Mouse (Mus musculus) spleen, adult 2 months (tissue): ENCODE data around the gene A930002H24Rik. TPM values are rescaled to one million over a fixed set of nuclear protein-coding genes. Genes with fewer than 3 reads are reported as not detected.

Source experiments
- DNase-seq, 2 experiments: peaks; one replicate each; pipeline versions ENCODE4 v3.0.0 to v3.0.0-alpha.2; 2012 to 2021; ENCODE audit warnings: low spot score in 2 of 2, low read depth in 1 of 2
- H3K27ac ChIP-seq: fragments of 200-500 bp; 2 replicates; pipeline ENCODE4 v1.5.1; 2012; ENCODE audit warnings: low read length, inconsistent platforms; ENCODE audit not compliant: insufficient read depth
- H3K27me3 ChIP-seq: fragments of 200-500 bp; 2 replicates; pipeline ENCODE4 v1.6.1; 2012; ENCODE audit warnings: mild to moderate bottlenecking, moderate library complexity, low read length, inconsistent platforms; ENCODE audit not compliant: control insufficient read depth, insufficient read depth
- H3K36me3 ChIP-seq: fragments of 200-500 bp; 2 replicates; pipeline ENCODE4 v1.6.1; 2012; ENCODE audit warnings: mild to moderate bottlenecking, low read length, inconsistent platforms; ENCODE audit not compliant: control insufficient read depth, insufficient read depth
- H3K4me1 ChIP-seq: fragments of 200-500 bp; 2 replicates; pipeline ENCODE4 v1.6.1; 2011; ENCODE audit warnings: inconsistent platforms; ENCODE audit not compliant: control insufficient read depth, insufficient read depth, insufficient read length
- H3K4me3 ChIP-seq: fragments of 200-500 bp; 2 replicates; pipeline ENCODE4 v1.5.1; 2011; ENCODE audit warnings: mild to moderate bottlenecking, inconsistent platforms; ENCODE audit not compliant: insufficient read depth, insufficient read length; ENCODE audit errors: extremely low read depth
- CTCF ChIP-seq: fragments of 200-500 bp; IDR thresholded peaks from 2 replicates; pipeline ENCODE4 v1.5.1; 2011; ENCODE audit warnings: mild to moderate bottlenecking, inconsistent platforms; ENCODE audit not compliant: insufficient read depth, insufficient read length, insufficient replicate concordance; ENCODE audit errors: extremely low read depth
- POLR2A ChIP-seq: fragments of 200-500 bp; IDR thresholded peaks from 2 replicates; pipeline ENCODE4 v1.6.1; 2011; ENCODE audit warnings: low read depth, low read length, inconsistent platforms
- WGBS: fragments of 180-500 bp; shearing (Covaris S2); methylation state at CpG from one replicate; pipeline ENCODE4 v1.1.7; 2018; 5-methylcytosine and 5-hydroxymethylcytosine counted together
- polyA plus RNA-seq: library from polyadenylated mRNA; depleted of rRNA; stranded (reverse); fragments of >200 nt; gene quantifications from 2 replicates; pipeline ENCODE4 v1.2.3, GENCODE M21; 2012; rRNA removed

The A930002H24Rik gene
- polyA plus RNA-seq, 1 experiment = 0.43 TPM

DNA sequence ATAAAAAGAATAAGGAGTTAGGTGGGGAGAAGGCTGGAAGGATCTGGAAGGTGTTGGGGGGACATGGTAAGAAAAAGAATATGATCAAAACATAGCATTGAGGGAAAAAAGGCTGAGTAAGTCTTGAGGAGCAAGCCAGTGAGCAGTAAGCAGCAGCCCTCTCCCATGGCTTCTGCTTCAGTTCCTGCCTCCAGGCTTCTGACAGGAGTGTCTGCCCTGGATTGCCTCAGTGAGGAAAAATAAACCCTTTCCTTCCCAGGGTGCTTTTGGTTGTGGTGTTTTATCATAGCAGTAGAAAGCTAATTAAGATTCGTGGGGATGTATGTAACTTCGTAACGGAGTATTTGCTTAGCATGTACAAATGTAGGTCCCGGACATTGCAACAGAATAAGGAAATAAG, 39.5 kb downstream of the A930002H24Rik start:
- 93% methylated on average over 4 of the region's 4 CpGs for WGBS
- Histone ChIP-seq H3K27me3 (no peaks in the 10 kb centered on the region), H3K4me3 (no peak overlapping the region), H3K36me3 (no peaks in the 10 kb centered on the region), H3K27ac (no peak overlapping the region), H3K4me1 (no peaks in the 10 kb centered on the region)
- TF ChIP-seq POLR2A = no peak
- TF ChIP-seq CTCF = no peak
- DNase-seq = no peak

- Histone ChIP-seq H3K4me3 (no peak overlapping the region), H3K36me3 (no peaks in the 10 kb centered on the region), H3K27ac (no peak overlapping the region), H3K4me1 (no peaks in the 10 kb centered on the region), H3K27me3 (no peaks in the 10 kb centered on the region)
- TF ChIP-seq POLR2A (no peak), CTCF (no peak)
- 49% methylated on average over 10 of the region's 10 CpGs for WGBS
- DNase-seq = no peak
These were observed 45.1 kb downstream of the A930002H24Rik start for GRCm38 (mm10) chr17:63818444-63819027.

GRCm38 (mm10) chr17:63813552-63813951, 50.0 kb downstream of the A930002H24Rik start:
- no peak for DNase-seq
- 82% methylated on average over 6 of the region's 6 CpGs for WGBS

More at GRCm38 (mm10) chr17:63813552-63813951, 50.0 kb downstream of the A930002H24Rik start:
- no peak for TF ChIP-seq POLR2A
- TF ChIP-seq CTCF = no peak
- Histone ChIP-seq H3K4me3 (no peak overlapping the region), H3K4me1 (no peaks in the 10 kb centered on the region), H3K27me3 (no peaks in the 10 kb centered on the region), H3K36me3 (no peaks in the 10 kb centered on the region), H3K27ac (no peak overlapping the region)

Other genes starting within 250 kb of the A930002H24Rik start
- gene Fer, start 729 bp downstream of the A930002H24Rik start, polyA plus RNA-seq = 0.50 and 0.56 TPM in 2 replicates